Mouse (Mus musculus) adrenal gland, postnatal 36 days (tissue): ENCODE data around the gene Gpr137. TPM values are rescaled to one million over a fixed set of nuclear protein-coding genes. Genes with fewer than 3 reads are reported as not detected.
A peak's percentile ranks its signal among the peaks of the same experiment; 100 is the strongest.

ENCODE experiments used
- DNase-seq, 2 experiments: peaks; one replicate each; pipeline ENCODE4 v3.0.0; 2021; ENCODE audit warnings: mixed read lengths in 1 of 2
- total RNA-seq, 2 experiments: library from RNA; stranded (reverse); gene quantifications; 2 replicates each; pipeline ENCODE4 v1.2.3; 2021

Gpr137 gene
- total RNA-seq, 2 experiments from 2014 or later = 49.1 to 49.9 TPM

DNA sequence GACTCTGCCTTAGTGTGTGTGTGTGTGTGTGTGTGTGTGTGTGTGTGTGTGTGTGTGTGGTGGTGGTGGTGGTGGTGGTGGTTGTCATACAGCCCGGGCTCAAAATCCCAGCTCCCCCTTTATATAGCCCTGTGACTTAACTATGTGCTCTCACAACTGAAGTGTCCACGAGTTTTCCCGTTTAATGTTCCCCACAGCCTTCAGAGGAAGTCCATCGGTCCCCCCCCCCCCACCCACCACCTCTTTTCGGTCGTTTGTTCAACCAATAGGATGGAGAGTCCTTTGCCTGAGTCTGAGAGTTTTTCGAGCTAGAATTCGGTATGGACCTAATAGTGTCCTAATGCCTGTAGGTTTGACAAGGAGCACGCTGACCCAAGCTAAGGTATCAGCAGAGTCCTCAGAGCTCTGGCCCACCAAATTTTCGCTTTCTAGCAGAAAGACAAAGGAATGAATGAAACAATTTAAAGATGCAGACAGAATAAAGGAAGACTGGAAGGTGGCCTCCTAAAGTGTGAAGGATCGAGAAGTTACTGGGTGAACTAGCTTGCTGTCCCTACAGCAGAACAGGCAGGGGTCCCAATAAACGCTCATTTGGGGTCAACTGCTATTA is 31.4 kb upstream of the Gpr137 start:
- no peak for DNase-seq

DNA sequence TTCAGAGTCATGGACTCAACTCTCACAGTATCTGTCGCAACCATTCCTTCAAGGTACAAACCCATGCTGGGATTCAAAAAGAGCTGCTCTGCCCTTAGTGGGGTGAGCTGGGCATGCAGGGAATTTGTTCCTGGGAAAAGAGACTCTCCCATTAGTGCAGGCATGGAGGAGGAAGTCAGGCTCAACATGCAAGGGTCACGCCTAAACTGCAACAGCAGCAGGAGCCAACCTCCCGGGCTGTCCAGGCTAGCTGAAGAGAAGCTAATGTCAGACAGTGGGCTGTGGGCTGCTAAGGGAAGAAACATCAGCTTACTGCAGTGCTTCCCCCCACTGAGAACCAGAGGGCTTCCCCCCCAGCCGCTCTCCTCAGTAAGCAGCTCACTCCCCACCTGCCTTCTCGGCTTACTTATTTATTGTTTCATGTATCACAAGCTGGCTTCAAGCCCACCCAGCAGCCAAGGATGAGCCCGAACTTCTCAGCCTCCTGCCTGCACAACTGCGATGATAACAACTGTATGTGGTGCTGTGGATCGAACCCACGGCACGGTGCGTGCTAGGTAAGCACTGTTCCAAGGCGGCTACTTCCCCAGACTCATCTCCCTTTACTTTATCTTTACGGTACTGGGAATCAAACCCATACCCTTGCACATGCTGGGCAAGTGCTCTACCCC is 30.1 kb upstream of the Gpr137 start:
- no peak for DNase-seq

DNA sequence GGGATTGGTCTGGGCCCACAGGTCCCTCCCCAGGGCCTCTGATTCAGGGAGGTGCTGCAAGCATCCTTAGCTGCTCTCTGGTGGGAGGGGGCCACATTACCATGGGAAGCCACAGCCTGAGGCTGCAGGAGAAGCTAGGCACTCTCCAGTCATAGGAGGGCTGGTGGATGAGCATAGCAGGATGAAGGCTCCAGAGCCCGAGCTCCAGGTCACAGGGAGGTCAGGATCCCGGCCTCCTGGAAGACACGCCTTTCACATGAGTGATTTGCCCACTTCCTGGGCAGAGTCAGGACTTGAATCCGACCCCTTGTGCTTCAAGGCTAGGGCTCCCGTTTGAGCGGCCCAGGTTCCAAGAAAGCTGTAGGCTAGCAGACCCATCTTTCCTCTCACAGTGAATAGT is 29.4 kb upstream of the Gpr137 start:
- DNase-seq = no peak

GRCm38 (mm10) chr19:6970460-6971085 is 28.3 kb upstream of the Gpr137 start:
- peak in 1 of 2 experiments; percentile 71 for DNase-seq

- peak; percentile 88 to 94 for DNase-seq
Measured at GRCm38 (mm10) chr19:6969665-6970381, 27.5 kb upstream of the Gpr137 start.

DNA sequence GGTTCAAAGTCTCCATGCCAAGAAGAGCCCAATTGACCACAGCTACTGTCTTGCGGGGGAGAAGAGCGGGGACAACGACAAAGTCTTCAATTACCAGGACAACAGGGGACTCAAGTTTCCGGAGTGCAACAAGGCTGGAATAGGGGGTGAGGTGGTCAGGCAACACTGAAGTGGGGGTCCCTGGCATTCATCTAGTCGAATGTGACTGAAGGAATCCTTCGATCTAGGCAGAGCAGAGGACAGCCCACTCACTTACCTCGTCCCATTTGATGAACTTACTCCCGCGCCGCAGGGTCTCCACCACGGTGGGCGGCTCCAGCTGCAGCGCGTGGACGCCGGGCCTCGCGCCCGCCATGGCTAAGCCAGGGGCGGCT is 27.0 kb upstream of the Gpr137 start:
- no peak for DNase-seq

- peak in 1 of 2 experiments; percentile 64 for DNase-seq
Measured at GRCm38 (mm10) chr19:6968491-6969271, 26.4 kb upstream of the Gpr137 start.

GRCm38 (mm10) chr19:6956461-6956860 is 14.2 kb upstream of the Gpr137 start:
- DNase-seq = peak in 1 of 2 experiments; percentile 55

DNA sequence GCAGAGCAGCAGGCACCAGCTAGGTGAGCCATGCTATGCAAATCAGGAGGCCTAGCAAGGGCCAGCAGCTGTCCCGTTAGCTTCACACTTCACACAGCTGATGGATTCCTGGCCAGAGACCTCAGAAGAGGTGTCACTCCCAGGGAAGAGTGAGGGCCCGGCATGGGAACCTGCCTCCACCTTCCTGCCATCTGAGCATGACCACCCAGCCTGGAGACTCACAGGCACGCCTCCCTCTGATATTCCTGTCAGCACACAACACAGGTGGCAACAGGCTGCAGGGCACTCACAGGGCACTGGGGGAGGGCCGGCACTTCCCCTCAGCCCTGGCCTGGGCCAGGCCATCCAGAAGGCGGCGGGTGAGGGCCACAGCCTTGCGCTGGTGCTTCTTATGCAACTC is 13.1 kb upstream of the Gpr137 start:
- no peak for DNase-seq

DNA sequence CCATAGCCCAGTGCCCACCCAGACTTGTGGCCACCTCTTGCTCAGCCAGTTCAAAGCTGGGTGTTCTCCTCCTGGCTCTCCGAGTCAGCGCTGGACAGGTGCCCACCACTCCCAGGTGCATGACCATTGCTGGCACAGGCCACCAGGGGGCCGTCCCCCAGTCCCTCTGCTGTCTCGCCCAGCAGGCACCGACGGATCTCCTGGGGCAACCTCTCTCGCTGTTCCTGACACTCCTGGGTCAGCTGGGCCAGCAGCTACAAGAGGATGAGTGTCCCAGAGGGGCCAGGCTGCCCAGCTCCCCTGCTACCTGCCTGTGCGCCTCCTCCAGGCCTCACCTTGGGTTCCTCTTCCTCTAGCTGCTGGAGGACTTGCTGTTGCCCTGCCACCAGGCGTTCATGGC is 11.8 kb upstream of the Gpr137 start:
- DNase-seq = peak; percentile 55 to 77

- DNase-seq = peak; percentile 83 to 90
Measured at GRCm38 (mm10) chr19:6952712-6953037, 10.4 kb upstream of the Gpr137 start.

DNA sequence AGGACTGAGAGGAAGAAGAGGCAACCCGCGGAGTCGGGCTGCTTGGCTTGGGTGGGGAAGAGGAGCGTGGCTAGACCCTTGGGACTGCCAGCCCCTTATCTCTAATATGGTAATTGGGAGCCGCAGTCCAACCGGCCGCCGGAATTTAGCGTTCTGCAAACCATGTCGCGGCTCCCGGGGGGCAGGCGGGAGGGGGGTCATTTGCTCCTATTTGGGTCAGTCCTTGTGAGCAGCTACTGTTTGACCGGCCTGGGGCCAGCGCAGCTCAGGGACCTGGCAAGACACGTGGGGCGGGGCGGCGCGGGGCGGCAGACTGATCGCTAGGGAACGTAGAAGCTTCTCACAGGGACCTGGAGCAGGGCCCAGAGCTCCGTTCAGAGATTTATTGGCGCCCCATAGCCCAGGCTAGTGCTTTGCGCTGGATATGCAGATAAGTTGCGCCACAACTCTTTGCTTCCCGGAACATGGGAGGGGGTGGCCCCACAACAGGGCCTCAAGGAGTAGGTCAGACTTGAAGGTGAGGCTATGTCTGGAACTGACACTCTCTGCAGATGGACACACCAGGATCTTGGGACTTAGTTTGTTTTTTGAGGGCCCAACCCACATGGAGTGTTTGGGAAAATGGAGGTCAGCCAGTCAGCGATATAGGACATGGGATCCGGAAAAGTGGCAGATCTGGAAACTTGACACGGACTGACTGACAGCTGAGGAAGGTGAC is 9.9 kb upstream of the Gpr137 start:
- DNase-seq = peak; percentile 91 to 94

- peak; percentile 97 for DNase-seq
Measured at GRCm38 (mm10) chr19:6951381-6951968, 9.2 kb upstream of the Gpr137 start.

DNA sequence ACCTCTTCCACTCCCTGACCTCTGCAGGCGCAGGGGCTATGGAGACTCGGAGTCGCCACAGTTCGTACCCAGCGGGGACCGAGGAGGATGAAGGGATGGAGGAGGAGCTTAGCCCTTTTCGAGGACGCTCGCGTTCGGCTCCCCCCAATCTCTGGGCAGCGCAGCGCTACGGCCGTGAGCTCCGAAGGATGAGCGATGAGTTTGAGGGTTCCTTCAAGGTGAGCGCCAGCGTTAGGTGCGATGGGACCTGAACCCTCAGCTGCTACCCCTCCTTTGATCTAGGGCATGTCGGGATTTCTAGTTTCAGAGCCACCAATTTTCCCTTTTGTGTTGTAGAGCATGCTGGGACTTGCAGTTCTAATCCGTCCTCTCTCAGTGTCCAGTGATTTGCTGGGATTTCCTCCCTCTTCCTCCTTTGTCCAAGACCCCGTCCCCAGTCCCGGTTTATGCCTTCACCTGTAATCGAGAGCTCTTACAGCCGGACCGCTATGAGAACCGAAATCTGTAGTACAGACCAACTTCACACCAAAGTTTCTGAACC is 8.4 kb upstream of the Gpr137 start:
- DNase-seq = peak; percentile 63 to 74

GRCm38 (mm10) chr19:6949951-6950350 is 7.7 kb upstream of the Gpr137 start:
- DNase-seq = no peak

DNA sequence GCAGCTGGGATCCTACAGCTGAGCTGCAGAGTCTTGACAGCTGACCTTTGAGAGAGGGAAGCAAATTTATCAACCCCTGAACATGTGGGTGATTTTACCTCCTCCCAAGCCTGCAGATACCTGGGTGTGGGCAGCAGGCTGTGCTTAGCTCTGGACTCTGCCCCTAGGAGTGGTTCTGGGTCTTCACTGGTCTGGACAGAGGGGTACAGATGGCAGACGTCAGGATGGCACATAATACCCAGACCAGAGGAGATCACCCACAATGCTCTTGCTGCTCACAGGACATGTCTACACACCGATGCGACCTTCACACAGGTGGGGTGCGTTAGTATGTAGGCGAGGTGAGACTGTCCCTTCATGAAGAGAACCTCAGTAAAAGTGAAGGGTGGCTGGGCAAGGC is 7.3 kb upstream of the Gpr137 start:
- DNase-seq = no peak

DNA sequence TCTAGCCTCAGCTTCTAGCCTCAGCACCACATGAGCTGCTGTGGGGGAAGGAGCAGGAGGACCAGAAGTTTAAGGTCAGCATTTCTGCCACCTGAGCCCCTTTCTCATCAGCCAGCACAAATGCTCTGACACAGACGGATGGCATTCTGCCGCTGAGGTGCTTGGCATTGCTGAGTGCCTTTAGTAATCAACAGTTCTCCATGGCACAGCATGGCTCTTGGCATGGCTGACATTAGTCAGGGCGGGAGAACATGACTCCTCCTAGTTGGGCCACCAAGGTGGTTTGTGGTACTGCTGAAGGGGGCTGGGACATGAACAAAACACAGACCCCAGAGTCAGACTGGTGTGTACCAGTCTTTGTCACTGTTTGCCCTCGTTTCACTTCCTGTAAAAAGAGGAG is 5.9 kb upstream of the Gpr137 start:
- DNase-seq = no peak

GRCm38 (mm10) chr19:6947742-6948141 is 5.5 kb upstream of the Gpr137 start:
- DNase-seq = no peak

GRCm38 (mm10) chr19:6943709-6944108 is 1.4 kb upstream of the Gpr137 start:
- no peak for DNase-seq

DNA sequence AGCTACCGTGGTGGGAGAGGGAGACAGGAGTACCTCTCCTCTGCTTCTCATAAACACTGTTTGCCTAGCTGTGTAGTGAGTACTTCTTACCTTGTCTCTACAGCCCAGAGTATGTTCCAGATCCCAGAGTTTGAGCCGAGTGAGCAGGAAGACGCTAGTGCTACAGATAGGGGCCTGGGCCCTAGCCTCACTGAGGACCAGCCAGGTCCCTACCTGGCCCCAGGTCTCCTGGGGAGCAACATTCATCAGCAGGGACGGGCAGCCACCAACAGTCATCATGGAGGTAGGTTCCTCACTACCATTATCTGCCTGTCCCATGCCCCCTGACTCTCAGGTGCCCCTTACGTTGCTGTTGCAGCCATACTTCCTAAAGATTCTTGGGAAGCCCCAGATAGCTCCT is 484 bp upstream of the Gpr137 start:
- no peak for DNase-seq
